Mouse (Mus musculus) erythroblast, embryonic 14.5 days (primary cell): ENCODE data around the gene Sec16a. TPM values are rescaled to one million over a fixed set of nuclear protein-coding genes. Genes with fewer than 3 reads are reported as not detected.

Source experiments
- H3K27me3 ChIP-seq: 2 replicates; pipeline ENCODE4 v1.6.1; 2012; ENCODE audit warnings: inconsistent platforms; ENCODE audit not compliant: control insufficient read depth
- H3K36me3 ChIP-seq: 2 replicates; pipeline ENCODE4 v1.6.1; 2012; ENCODE audit warnings: mild to moderate bottlenecking, inconsistent platforms; ENCODE audit not compliant: control insufficient read depth
- H3K4me1 ChIP-seq: 2 replicates; pipeline ENCODE4 v1.6.1; 2012; ENCODE audit warnings: inconsistent platforms; ENCODE audit not compliant: control insufficient read depth
- H3K4me3 ChIP-seq: replicated peaks from 2 replicates; pipeline ENCODE3; 2012; ENCODE audit warnings: moderate library complexity, mild to moderate bottlenecking, inconsistent platforms
- H3K9me3 ChIP-seq: 2 replicates; pipeline ENCODE4 v1.6.1; 2012; ENCODE audit warnings: low read length, inconsistent platforms, mixed read lengths; ENCODE audit not compliant: control insufficient read depth
- GATA1 ChIP-seq: IDR thresholded peaks from 2 replicates; pipeline ENCODE4 v1.6.1; 2012; ENCODE audit warnings: low read length, inconsistent platforms, mixed read lengths
- TAL1 ChIP-seq: IDR thresholded peaks from 3 replicates; pipeline ENCODE4 v1.6.1; 2012; ENCODE audit warnings: low read length, inconsistent platforms, mixed read lengths
- polyA plus RNA-seq: library from polyadenylated mRNA; stranded (reverse); fragments of >175 nt; gene quantifications from 2 replicates; pipeline ENCODE4 v1.2.3, GENCODE M21; 2012

The Sec16a gene
- polyA plus RNA-seq, 1 experiment = 0.67 TPM

GRCm38 (mm10) chr2:26408515-26409356 lies 36.3 kb downstream of the Sec16a start, which contains the start of gene Inpp5e:
TSS of gene Inpp5e (minus strand) at chr2:26409203.
- Histone ChIP-seq H3K27me3 (no peaks in the 10 kb centered on the region), H3K36me3 (peaks cover 66% of the 10 kb centered on the region), H3K4me3 (peak within 1 kb of the TSS; percentile 83), H3K9me3 (no peaks in the 10 kb centered on the region), H3K4me1 (peaks cover 54% of the 10 kb centered on the region)
- TF ChIP-seq TAL1 (no peak), GATA1 (no peak)

- no peaks in the 10 kb centered on the region for H3K27me3 ChIP-seq
- peaks cover 80% of the 10 kb centered on the region for H3K36me3 ChIP-seq
- no peak overlapping the region for H3K4me3 ChIP-seq
- TF ChIP-seq TAL1 (no peak), GATA1 (no peak)
- no peaks in the 10 kb centered on the region for H3K9me3 ChIP-seq
- H3K4me1 ChIP-seq = peaks cover 65% of the 10 kb centered on the region
Observed at GRCm38 (mm10) chr2:26403306-26403705, 41.7 kb downstream of the Sec16a start.

DNA sequence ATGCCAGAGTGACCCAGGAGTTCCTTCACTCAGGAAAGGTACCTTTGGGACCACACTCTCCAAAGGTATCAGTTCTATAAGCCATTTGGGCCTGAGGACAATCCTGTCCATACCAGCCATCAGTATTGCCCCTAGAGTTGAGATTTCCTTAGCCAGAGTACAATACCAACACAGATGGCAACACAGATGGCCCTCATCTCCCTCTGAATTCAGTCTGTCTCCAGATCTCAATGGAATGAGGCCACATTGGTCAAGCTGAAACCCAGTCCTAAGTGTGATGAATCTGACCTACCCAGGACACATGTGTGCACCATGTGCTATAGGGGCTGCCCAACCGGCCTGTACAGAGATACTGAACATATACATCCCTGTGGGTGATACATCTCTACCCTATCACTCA lies 42.8 kb downstream of the Sec16a start:
- no peak overlapping the region for H3K4me3 ChIP-seq
- TF ChIP-seq TAL1 (no peak), GATA1 (no peak)
- peaks cover 54% of the 10 kb centered on the region for H3K4me1 ChIP-seq
- no peaks in the 10 kb centered on the region for H3K27me3 ChIP-seq
- H3K9me3 ChIP-seq = no peaks in the 10 kb centered on the region
- H3K36me3 ChIP-seq = peaks cover 84% of the 10 kb centered on the region

DNA sequence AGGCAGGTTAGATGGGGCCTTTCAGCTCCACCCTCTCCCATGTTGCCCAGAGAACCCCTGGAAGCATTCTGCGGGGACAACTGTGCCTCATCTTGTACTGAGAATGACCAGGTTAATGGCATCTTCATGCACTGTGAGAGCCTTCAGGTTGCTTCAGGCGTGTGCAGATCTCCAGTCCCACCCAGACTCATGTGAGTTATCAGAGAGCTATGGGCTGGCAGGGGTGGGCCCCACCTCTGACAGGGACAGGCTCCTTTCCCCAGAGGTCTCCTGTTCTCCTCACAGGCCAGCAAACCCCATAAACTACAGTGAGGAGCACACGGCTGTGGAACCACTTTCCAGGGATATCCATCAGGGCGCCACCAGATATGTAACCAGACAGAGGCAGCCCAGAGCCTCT lies 44.0 kb downstream of the Sec16a start:
- peaks cover 85% of the 10 kb centered on the region for H3K36me3 ChIP-seq
- no peaks in the 10 kb centered on the region for H3K9me3 ChIP-seq
- H3K4me1 ChIP-seq = peaks cover 42% of the 10 kb centered on the region
- H3K27me3 ChIP-seq = no peaks in the 10 kb centered on the region
- no peak for TF ChIP-seq TAL1
- TF ChIP-seq GATA1 = no peak
- H3K4me3 ChIP-seq = no peak overlapping the region

DNA sequence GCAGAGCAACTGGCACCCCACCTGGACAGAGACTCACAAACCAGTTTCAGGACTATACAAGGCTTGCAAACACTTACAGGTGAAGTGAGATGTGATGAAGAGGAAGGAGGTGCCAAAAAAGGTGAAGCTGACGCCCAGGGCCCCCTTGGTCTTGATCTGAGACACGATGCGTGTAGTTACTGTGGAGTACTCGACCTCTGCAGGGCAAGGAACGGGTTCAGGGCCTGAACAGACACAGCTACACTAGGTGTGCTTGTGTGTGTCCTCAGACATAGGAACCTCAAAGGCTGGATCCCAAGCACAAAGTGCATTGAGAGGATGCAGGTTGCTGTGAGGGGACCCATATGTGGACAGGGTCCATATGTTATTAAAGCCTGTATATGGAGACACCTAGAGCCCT lies 44.7 kb downstream of the Sec16a start:
- Histone ChIP-seq H3K4me3 (no peak overlapping the region), H3K9me3 (no peaks in the 10 kb centered on the region), H3K27me3 (no peaks in the 10 kb centered on the region), H3K4me1 (peaks cover 36% of the 10 kb centered on the region), H3K36me3 (peaks cover 86% of the 10 kb centered on the region)
- TF ChIP-seq TAL1 = no peak
- no peak for TF ChIP-seq GATA1

GRCm38 (mm10) chr2:26399647-26400046 lies 45.4 kb downstream of the Sec16a start:
- Histone ChIP-seq H3K36me3 (peaks cover 86% of the 10 kb centered on the region), H3K9me3 (no peaks in the 10 kb centered on the region), H3K27me3 (no peaks in the 10 kb centered on the region), H3K4me3 (no peak overlapping the region), H3K4me1 (peaks cover 30% of the 10 kb centered on the region)
- TF ChIP-seq GATA1 (no peak), TAL1 (no peak)

GRCm38 (mm10) chr2:26398978-26399377 lies 46.0 kb downstream of the Sec16a start:
- TF ChIP-seq GATA1 = no peak
- no peak for TF ChIP-seq TAL1
- H3K4me3 ChIP-seq = no peak overlapping the region
- peaks cover 91% of the 10 kb centered on the region for H3K36me3 ChIP-seq
- no peaks in the 10 kb centered on the region for H3K27me3 ChIP-seq
- no peaks in the 10 kb centered on the region for H3K9me3 ChIP-seq
- H3K4me1 ChIP-seq = peaks cover 28% of the 10 kb centered on the region

DNA sequence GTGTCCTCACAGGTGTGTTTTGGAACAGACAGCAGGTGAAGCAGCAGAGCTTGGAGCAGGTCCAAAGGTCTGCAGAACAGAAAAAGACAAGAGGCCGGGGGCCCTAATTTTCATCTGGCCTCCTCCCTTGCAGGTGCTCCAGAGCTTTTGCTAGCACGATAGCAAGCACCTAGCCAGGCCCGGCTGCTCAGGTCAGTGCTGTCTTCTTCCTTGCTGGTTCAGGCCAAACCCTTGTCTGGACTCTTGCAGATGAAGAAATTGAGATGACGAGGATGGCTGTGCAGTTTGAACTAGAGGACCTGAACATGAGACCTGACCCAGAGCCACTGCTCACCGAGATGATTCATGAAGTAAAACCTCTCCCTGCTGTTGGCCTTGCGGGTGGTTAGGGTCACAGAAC lies 53.4 kb downstream of the Sec16a start:
- Histone ChIP-seq H3K4me1 (peaks cover 36% of the 10 kb centered on the region), H3K27me3 (no peaks in the 10 kb centered on the region), H3K9me3 (no peaks in the 10 kb centered on the region), H3K36me3 (peaks cover 78% of the 10 kb centered on the region), H3K4me3 (no peak overlapping the region)
- TF ChIP-seq GATA1 (no peak), TAL1 (no peak)

GRCm38 (mm10) chr2:26390954-26391353 lies 54.1 kb downstream of the Sec16a start:
- Histone ChIP-seq H3K9me3 (no peaks in the 10 kb centered on the region), H3K4me3 (peak overlapping the region; percentile 28), H3K27me3 (no peaks in the 10 kb centered on the region), H3K36me3 (peaks cover 78% of the 10 kb centered on the region), H3K4me1 (peaks cover 38% of the 10 kb centered on the region)
- TF ChIP-seq GATA1 = no peak
- no peak for TF ChIP-seq TAL1
